Mouse (Mus musculus): ENCODE measurements around the gene Olfr832. TPM values are rescaled to one million over a fixed set of nuclear protein-coding genes. Genes with fewer than 3 reads are reported as not detected.
"Not testable (repeated sequence)": the region's sequence is repeated elsewhere in the genome, so short reads cannot be mapped to it uniquely, and the experiment has no call there.

The Olfr832 gene
- not detected in 2 replicates for polyA plus RNA-seq (2012; rRNA removed)

DNA sequence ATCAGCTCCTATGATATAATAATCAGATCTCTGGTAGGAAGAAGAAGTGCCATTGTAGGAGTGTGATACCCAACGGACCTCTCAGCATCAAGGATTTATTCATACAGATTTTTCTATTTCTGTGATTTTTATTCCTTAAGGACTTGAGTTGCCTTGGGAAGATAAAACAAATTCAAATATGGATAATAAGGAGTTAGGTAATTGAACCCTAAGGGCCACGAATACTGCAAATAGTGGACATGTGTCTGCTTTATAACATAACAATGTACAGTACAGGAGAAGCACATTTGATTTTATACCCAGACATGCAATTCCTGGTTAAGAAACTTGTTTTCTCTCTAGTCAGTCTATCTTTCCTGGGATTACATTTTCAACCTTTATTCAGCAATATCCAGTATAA, at the start of gene Olfr832:
Olfr832 (plus strand) TSS at position 301 of the 400 bp plus-strand sequence.
- DNase-seq (ENCODE audit: low read depth): not testable (repeated sequence)

DNA sequence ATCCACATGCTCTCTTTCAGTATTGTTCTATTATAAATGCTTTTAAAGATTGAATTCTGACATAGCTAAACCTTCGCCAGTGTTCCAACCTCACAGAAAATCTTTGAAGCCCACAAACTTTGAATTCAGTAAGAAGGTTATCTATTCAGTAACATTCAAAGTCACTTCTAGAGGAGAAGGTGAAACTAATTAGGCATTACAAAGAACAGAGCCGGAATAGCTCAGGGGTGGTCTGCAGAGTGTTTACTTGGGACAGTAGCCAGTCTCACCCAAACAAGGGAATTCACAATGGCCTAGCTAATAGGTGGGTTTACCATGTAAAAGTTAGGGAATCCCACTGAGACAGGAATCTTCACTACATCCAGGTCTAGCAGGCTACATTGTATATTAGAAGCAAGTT, 29.2 kb upstream of the Olfr832 start:
- not testable (repeated sequence) for DNase-seq (ENCODE audit: low read depth)

DNA sequence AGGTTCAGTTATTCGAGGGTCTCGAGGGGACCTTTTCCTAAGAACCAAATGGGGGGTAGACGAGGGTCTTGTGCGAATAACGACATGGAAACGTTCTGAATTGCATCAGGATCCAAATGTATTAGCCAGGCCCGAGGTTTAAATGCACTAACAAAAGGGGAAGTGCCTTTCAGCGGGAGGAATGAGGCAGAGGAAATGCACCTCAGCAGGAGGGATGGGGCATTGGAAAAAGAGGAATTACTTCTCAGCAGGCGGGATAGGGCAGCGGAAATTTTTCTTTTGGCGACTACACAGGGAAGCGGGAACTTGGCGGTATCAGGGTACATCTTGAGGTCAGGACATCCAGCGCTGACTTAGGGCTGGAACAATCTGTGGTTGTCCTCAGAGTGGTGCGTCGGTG, 9.0 kb upstream of the Olfr832 start:
- DNase-seq (ENCODE audit: low read depth): not testable (repeated sequence)

DNA sequence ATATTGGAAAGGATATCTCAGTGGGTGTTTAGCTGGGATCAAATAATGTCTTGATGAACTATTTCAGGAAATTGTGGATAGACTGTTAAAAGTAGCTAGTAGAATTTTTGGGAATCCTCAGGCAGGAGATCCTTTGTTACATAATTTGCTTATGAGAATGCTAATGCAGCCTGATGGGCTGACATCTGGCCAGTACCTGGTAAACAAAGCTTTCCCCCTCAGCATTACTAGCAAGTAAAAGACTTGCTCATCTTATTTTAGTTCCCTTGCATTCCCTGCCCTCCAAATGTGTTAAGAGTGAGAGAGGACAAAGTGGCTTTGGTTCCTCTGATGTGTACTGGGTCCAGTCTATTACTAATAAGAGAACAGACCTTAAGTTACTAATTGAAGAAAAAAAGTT, 25.1 kb downstream of the Olfr832 start:
- no peak for DNase-seq (ENCODE audit: low read depth)

DNA sequence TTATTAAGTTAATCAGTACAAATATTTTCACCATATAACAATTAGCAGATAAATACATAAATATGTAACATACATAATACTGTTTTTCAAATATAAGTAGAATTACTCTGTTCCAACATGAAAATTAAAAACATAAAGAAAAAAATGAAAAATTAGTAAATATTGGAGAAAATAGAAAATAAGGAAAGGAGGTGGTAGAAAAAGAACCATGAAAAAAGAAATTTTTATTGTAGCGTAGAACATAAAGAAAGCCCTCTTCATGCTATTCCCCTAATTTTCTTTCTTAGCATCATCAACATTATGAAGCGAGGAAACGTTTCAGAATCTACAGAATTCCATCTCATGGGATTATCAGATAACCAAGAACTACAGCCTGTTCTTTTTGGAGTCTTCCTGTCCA, 50.8 kb downstream of the Olfr832 start, which contains the start of gene Olfr834:
Olfr834 (plus strand) TSS at position 301 of the 400 bp plus-strand sequence.
- DNase-seq (ENCODE audit: low read depth): no peak

Other genes with a start within 250 kb of the Olfr832 start
- gene Olfr24, start 173.1 kb upstream of the Olfr832 start, polyA plus RNA-seq (2012; rRNA removed): not detected in 2 replicates
- gene Olfr828, start 117.6 kb upstream of the Olfr832 start, polyA plus RNA-seq (2012; rRNA removed): not detected in 2 replicates
- not detected in 2 replicates for gene Olfr829, start 82.2 kb upstream of the Olfr832 start, polyA plus RNA-seq (2012; rRNA removed)
- gene Olfr830, start 62.4 kb upstream of the Olfr832 start, polyA plus RNA-seq (2012; rRNA removed): not detected in 2 replicates
- gene Olfr834, start 50.9 kb downstream of the Olfr832 start, polyA plus RNA-seq (2012; rRNA removed): not detected in 2 replicates
- gene Olfr835, start 95.6 kb downstream of the Olfr832 start, polyA plus RNA-seq (2012; rRNA removed): not detected in 2 replicates
- gene Olfr836, start 183.3 kb downstream of the Olfr832 start, polyA plus RNA-seq (2012; rRNA removed): not detected in 2 replicates
- not detected in 2 replicates for gene Olfr837, start 199.2 kb downstream of the Olfr832 start, polyA plus RNA-seq (2012; rRNA removed)
- gene Olfr839-ps1, start 240.2 kb downstream of the Olfr832 start, polyA plus RNA-seq (2012; rRNA removed): not detected in 2 replicates